Mouse (Mus musculus) forebrain, embryonic 15.5 days (tissue): ENCODE data around the gene Btaf1. TPM values are rescaled to one million over a fixed set of nuclear protein-coding genes. Genes with fewer than 3 reads are reported as not detected.
A peak's percentile ranks its signal among the peaks of the same experiment; 100 is the strongest.

Experiments used
- ATAC-seq: fragments of 200-750 bp; cut with Nextera tagmentation; replicated peaks from 2 replicates; pipeline ENCODE4 v1.8.0; 2017; ENCODE audit warnings: mild to moderate bottlenecking, moderate TSS enrichment, moderate library complexity
- H3K27ac ChIP-seq: fragments of 300-500 bp; sonication (generic); replicated peaks from 2 replicates; pipeline ENCODE4 v1.5.1; 2015; ENCODE audit warnings: mild to moderate bottlenecking, inconsistent platforms
- H3K27me3 ChIP-seq: fragments of 300-500 bp; sonication (generic); 2 replicates; pipeline ENCODE4 v1.6.1; 2015; ENCODE audit warnings: inconsistent platforms
- H3K36me3 ChIP-seq: fragments of 300-500 bp; sonication (generic); 2 replicates; pipeline ENCODE4 v1.6.1; 2015; ENCODE audit warnings: mild to moderate bottlenecking, inconsistent platforms
- H3K4me1 ChIP-seq: fragments of 300-500 bp; sonication (generic); 2 replicates; pipeline ENCODE4 v1.6.1; 2015; ENCODE audit warnings: inconsistent platforms
- H3K4me2 ChIP-seq: fragments of 300-500 bp; sonication (generic); replicated peaks from 2 replicates; pipeline ENCODE4 v1.6.1; 2015; ENCODE audit warnings: mild to moderate bottlenecking, inconsistent platforms
- H3K4me3 ChIP-seq: fragments of 300-500 bp; sonication (generic); 2 replicates; pipeline ENCODE4 v1.5.1; 2015; ENCODE audit warnings: mild to moderate bottlenecking, inconsistent platforms
- H3K9ac ChIP-seq: fragments of 300-500 bp; sonication (generic); replicated peaks from 2 replicates; pipeline ENCODE4 v1.6.1; 2015; ENCODE audit warnings: mild to moderate bottlenecking, inconsistent platforms
- H3K9me3 ChIP-seq: fragments of 300-500 bp; sonication (generic); 2 replicates; pipeline ENCODE4 v1.6.1; 2016; ENCODE audit warnings: inconsistent platforms
- WGBS: fragments of 180-500 bp; shearing (Covaris S2); methylation state at CpG from one replicate; pipeline ENCODE4 v1.1.7; 2015; ENCODE audit warnings: mixed read lengths; 5-methylcytosine and 5-hydroxymethylcytosine counted together
- polyA plus RNA-seq: library from polyadenylated mRNA; unstranded; fragments of >200 nt; fragmentation: Nextera tagmentation; extraction: Ambion mirVana; gene quantifications from 2 replicates; pipeline ENCODE4 v1.2.1, GENCODE M21; 2015

Btaf1 gene
- polyA plus RNA-seq, 1 experiment from 2014 or later: 11.3 TPM

- Histone ChIP-seq H3K36me3 (no peaks in the 10 kb centered on the region), H3K4me1 (no peaks in the 10 kb centered on the region), H3K27me3 (no peaks in the 10 kb centered on the region), H3K4me2 (no peak overlapping the region), H3K27ac (no peak overlapping the region), H3K9me3 (no peaks in the 10 kb centered on the region), H3K9ac (no peak overlapping the region), H3K4me3 (no peak overlapping the region)
- ATAC-seq: no peak
- WGBS: 85% methylated on average over 2 of the region's 2 CpGs
These were observed 106.5 kb downstream of the Btaf1 start for GRCm38 (mm10) chr19:37032364-37032763.

GRCm38 (mm10) chr19:37040906-37041305 lies 115.0 kb downstream of the Btaf1 start:
- H3K9me3 ChIP-seq: no peaks in the 10 kb centered on the region

GRCm38 (mm10) chr19:37044431-37044830 lies 118.6 kb downstream of the Btaf1 start:
- no peak overlapping the region for H3K4me3 ChIP-seq
- H3K27ac ChIP-seq: no peak overlapping the region
- H3K4me2 ChIP-seq: no peak overlapping the region
- H3K36me3 ChIP-seq: no peaks in the 10 kb centered on the region
- H3K9me3 ChIP-seq: no peaks in the 10 kb centered on the region
- 66% methylated on average over 10 of the region's 10 CpGs for WGBS
- H3K9ac ChIP-seq: no peak overlapping the region
- no peaks in the 10 kb centered on the region for H3K4me1 ChIP-seq
- ATAC-seq: no peak
- no peaks in the 10 kb centered on the region for H3K27me3 ChIP-seq

More at GRCm38 (mm10) chr19:37040906-37041305, 115.0 kb downstream of the Btaf1 start:
- Histone ChIP-seq H3K27ac (no peak overlapping the region), H3K9ac (no peak overlapping the region), H3K4me1 (no peaks in the 10 kb centered on the region), H3K4me3 (no peak overlapping the region), H3K4me2 (no peak overlapping the region), H3K27me3 (no peaks in the 10 kb centered on the region), H3K36me3 (no peaks in the 10 kb centered on the region)
- ATAC-seq: no peak

GRCm38 (mm10) chr19:37048507-37048906 lies 122.6 kb downstream of the Btaf1 start:
- Histone ChIP-seq H3K4me1 (no peaks in the 10 kb centered on the region), H3K9me3 (no peaks in the 10 kb centered on the region), H3K9ac (no peak overlapping the region), H3K4me2 (no peak overlapping the region), H3K4me3 (no peak overlapping the region), H3K27me3 (no peaks in the 10 kb centered on the region), H3K27ac (no peak overlapping the region), H3K36me3 (no peaks in the 10 kb centered on the region)
- 90% methylated on average over 6 of the region's 6 CpGs for WGBS
- ATAC-seq: no peak

DNA sequence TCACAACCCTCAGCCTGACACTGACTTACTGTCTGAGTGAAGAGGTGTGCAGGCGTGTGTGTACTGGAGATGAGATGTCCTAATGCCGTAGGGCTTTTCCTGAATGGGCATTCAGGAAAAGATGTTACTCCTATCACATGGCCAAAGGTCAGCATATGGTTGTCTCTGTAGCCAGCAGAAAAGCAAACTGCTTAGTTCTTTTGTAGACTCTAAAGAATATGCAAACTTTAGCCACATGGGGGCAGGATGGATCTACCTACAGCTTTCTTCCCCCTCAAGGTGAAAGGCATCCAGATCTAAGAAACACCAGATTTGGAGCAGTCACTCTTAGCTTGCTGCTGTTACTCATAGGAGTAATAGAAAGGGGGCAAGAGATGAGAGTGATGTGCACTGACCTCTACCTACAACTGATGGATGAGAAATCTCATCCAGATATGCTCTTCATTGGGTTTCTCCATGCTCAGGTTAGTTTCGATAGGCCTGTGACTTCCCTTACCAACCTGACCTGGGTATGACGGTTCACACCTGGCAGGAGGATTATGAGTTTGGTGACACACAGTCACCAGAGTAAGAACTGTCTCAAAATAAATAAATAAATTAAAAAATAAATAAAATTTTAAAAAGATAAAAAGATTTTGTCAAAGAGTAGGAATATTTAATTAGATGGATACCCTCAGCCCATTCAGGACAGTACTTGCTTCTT lies 124.9 kb downstream of the Btaf1 start:
- H3K27me3 ChIP-seq: no peaks in the 10 kb centered on the region
- no peaks in the 10 kb centered on the region for H3K4me1 ChIP-seq
- H3K27ac ChIP-seq: no peak overlapping the region
- no peaks in the 10 kb centered on the region for H3K36me3 ChIP-seq
- no peaks in the 10 kb centered on the region for H3K9me3 ChIP-seq
- H3K9ac ChIP-seq: no peak overlapping the region
- 77% methylated on average over 4 of the region's 4 CpGs for WGBS
- ATAC-seq: peak; percentile 51; the same call in 1 of the 2 replicates
- H3K4me2 ChIP-seq: no peak overlapping the region
- H3K4me3 ChIP-seq: no peak overlapping the region

- 81% methylated on average over 4 of the region's 4 CpGs for WGBS
- no peak for ATAC-seq
These were observed 130.2 kb downstream of the Btaf1 start for GRCm38 (mm10) chr19:37055976-37056556.

DNA sequence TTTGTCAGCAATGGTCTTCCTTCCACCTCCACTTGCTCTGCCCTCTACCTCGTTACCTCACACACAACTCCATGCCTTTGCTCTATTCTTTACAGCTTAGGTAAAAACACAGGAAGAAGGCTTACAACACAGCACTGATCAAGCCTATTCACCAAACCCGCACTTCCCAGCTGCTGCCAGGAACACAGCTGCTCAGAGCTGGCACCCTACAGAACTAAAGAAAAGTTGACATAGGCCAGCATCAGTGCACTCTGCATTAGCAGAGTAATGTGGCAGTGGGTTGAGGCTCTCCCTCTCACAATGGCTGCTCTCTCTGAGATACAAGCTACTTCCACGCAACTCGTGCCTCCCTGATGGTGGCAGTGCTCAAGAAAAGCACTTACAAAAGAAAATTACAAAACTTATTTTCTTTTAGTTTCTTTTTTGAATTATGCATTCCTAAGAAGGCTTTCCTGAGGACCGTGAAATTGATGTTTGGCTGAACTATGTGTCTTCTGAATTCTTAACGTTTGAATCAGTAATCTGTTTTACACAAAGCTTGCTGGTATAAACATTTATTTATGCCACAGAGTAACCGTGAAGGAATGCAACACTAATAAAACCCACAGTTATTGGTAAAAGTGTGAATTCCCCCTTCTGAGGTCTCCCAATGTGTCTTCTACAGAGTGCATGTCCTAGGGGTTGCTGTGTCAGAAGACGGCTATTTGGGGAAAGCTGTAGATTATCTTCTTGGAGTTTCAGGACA lies 131.5 kb downstream of the Btaf1 start:
- H3K4me2 ChIP-seq: no peak overlapping the region
- no peaks in the 10 kb centered on the region for H3K4me1 ChIP-seq
- no peaks in the 10 kb centered on the region for H3K36me3 ChIP-seq
- no peak overlapping the region for H3K9ac ChIP-seq
- no peak overlapping the region for H3K27ac ChIP-seq
- no peak overlapping the region for H3K4me3 ChIP-seq
- no peak for ATAC-seq
- no peaks in the 10 kb centered on the region for H3K9me3 ChIP-seq
- no peaks in the 10 kb centered on the region for H3K27me3 ChIP-seq
- 70% methylated on average over 8 of the region's 8 CpGs for WGBS

More at GRCm38 (mm10) chr19:37055976-37056556, 130.2 kb downstream of the Btaf1 start:
- Histone ChIP-seq H3K27ac (no peak overlapping the region), H3K4me3 (no peak overlapping the region), H3K9me3 (no peaks in the 10 kb centered on the region), H3K36me3 (no peaks in the 10 kb centered on the region), H3K4me1 (no peaks in the 10 kb centered on the region), H3K27me3 (no peaks in the 10 kb centered on the region), H3K4me2 (no peak overlapping the region), H3K9ac (no peak overlapping the region)

DNA sequence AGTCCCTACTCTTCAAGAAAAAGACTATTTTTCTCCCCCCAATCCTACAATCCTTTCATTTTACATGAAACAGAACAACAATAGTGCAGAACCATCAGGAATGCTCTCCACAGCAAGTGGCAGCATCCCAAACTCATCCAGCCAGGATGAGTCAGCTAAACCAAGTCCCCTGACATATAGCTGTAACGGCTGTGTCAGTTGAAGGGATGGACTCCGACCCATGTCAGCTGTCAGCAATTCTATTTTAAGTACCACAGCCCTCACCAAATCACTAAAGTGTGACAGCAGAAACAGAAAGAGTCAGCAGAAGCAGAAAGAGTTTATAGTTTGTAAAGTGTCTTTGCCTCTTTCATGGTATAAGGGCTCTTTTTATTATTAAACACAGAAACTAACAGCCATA lies 133.7 kb downstream of the Btaf1 start:
- no peak overlapping the region for H3K4me3 ChIP-seq
- no peaks in the 10 kb centered on the region for H3K9me3 ChIP-seq
- no peak overlapping the region for H3K27ac ChIP-seq
- H3K9ac ChIP-seq: no peak overlapping the region
- no peak overlapping the region for H3K4me2 ChIP-seq
- 80% methylated on average over 2 of the region's 2 CpGs for WGBS
- H3K4me1 ChIP-seq: no peaks in the 10 kb centered on the region
- no peak for ATAC-seq
- no peaks in the 10 kb centered on the region for H3K36me3 ChIP-seq
- no peaks in the 10 kb centered on the region for H3K27me3 ChIP-seq

- Histone ChIP-seq H3K4me3 (no peak overlapping the region), H3K4me2 (no peak overlapping the region), H3K4me1 (no peaks in the 10 kb centered on the region), H3K9ac (no peak overlapping the region), H3K27me3 (no peaks in the 10 kb centered on the region), H3K36me3 (no peaks in the 10 kb centered on the region), H3K27ac (no peak overlapping the region), H3K9me3 (no peaks in the 10 kb centered on the region)
- ATAC-seq: no peak
- 91% methylated on average over 4 of the region's 4 CpGs for WGBS
These were observed 134.2 kb downstream of the Btaf1 start for GRCm38 (mm10) chr19:37060078-37060477.

Other genes with a start within 250 kb of the Btaf1 start
- 6.3 and 8.2 TPM in 2 replicates for gene Ppp1r3c, start 189.4 kb upstream of the Btaf1 start, polyA plus RNA-seq
- gene Tnks2, start 91.8 kb upstream of the Btaf1 start, polyA plus RNA-seq: 43.0 TPM in 2 replicates
- gene Fgfbp3, start 6.5 kb upstream of the Btaf1 start, polyA plus RNA-seq: 27.2 and 33.4 TPM in 2 replicates